Mouse (Mus musculus): ENCODE results near the gene Gm48552.

Gm48552 gene

GRCm38 (mm10) chr10:81433541-81434289 lies 44.9 kb downstream of the Gm48552 start:
- DNase-seq: peak; percentile 57

- DNase-seq: peak; percentile 46
These were observed 45.8 kb downstream of the Gm48552 start for GRCm38 (mm10) chr10:81434361-81435263.

GRCm38 (mm10) chr10:81435436-81435835 lies 46.6 kb downstream of the Gm48552 start:
- DNase-seq: peak; percentile 94
